Mouse (Mus musculus): ENCODE measurements around the gene Uspl1.

Uspl1 gene

GRCm38 (mm10) chr5:149168051-149168450 is 16.1 kb upstream of the Uspl1 start:
- DNase-seq (ENCODE audit: low spot score), result no peak

GRCm38 (mm10) chr5:149168816-149169215 is 15.3 kb upstream of the Uspl1 start:
- DNase-seq (ENCODE audit: low spot score), result no peak

- no peak for DNase-seq (ENCODE audit: low spot score)
These were observed 13.1 kb upstream of the Uspl1 start for GRCm38 (mm10) chr5:149170841-149171588.

GRCm38 (mm10) chr5:149172246-149172645 is 11.9 kb upstream of the Uspl1 start:
- no peak for DNase-seq (ENCODE audit: low spot score)

- DNase-seq (ENCODE audit: low spot score), result no peak
These were observed 9.6 kb upstream of the Uspl1 start for GRCm38 (mm10) chr5:149174527-149174926.

GRCm38 (mm10) chr5:149175736-149176135 is 8.4 kb upstream of the Uspl1 start:
- no peak for DNase-seq (ENCODE audit: low spot score)

GRCm38 (mm10) chr5:149178095-149178494 is 6.1 kb upstream of the Uspl1 start:
- DNase-seq (ENCODE audit: low spot score), result no peak

- DNase-seq (ENCODE audit: low spot score), result no peak
These were observed 4.3 kb upstream of the Uspl1 start for GRCm38 (mm10) chr5:149179826-149180225.

- no peak for DNase-seq (ENCODE audit: low spot score)
These were observed 1.8 kb upstream of the Uspl1 start for GRCm38 (mm10) chr5:149182186-149182870.

- DNase-seq (ENCODE audit: low spot score), result no peak
These were observed 1.0 kb upstream of the Uspl1 start for GRCm38 (mm10) chr5:149183122-149183521.

GRCm38 (mm10) chr5:149183721-149184103 is 438 bp upstream of the Uspl1 start:
- no peak for DNase-seq (ENCODE audit: low spot score)

GRCm38 (mm10) chr5:149184844-149185186 is 665 bp downstream of the Uspl1 start:
- peak; percentile 49 for DNase-seq (ENCODE audit: low spot score)

- DNase-seq (ENCODE audit: low spot score), result no peak
These were observed 1.7 kb downstream of the Uspl1 start for GRCm38 (mm10) chr5:149185806-149186205.

- DNase-seq (ENCODE audit: low spot score), result no peak
These were observed 6.0 kb downstream of the Uspl1 start for GRCm38 (mm10) chr5:149190160-149190559.

- no peak for DNase-seq (ENCODE audit: low spot score)
These were observed 12.5 kb downstream of the Uspl1 start for GRCm38 (mm10) chr5:149196611-149197010.

- DNase-seq (ENCODE audit: low spot score), result no peak
These were observed 14.6 kb downstream of the Uspl1 start for GRCm38 (mm10) chr5:149198782-149199181.

- DNase-seq (ENCODE audit: low spot score), result no peak
These were observed 18.8 kb downstream of the Uspl1 start for GRCm38 (mm10) chr5:149202941-149203340.

GRCm38 (mm10) chr5:149203796-149204375 is 19.7 kb downstream of the Uspl1 start:
- DNase-seq (ENCODE audit: low spot score), result no peak

GRCm38 (mm10) chr5:149204822-149205221 is 20.7 kb downstream of the Uspl1 start:
- no peak for DNase-seq (ENCODE audit: low spot score)

- DNase-seq (ENCODE audit: low spot score), result no peak
These were observed 21.1 kb downstream of the Uspl1 start for GRCm38 (mm10) chr5:149205265-149205664.

GRCm38 (mm10) chr5:149206286-149206685 is 22.1 kb downstream of the Uspl1 start:
- no peak for DNase-seq (ENCODE audit: low spot score)

- no peak for DNase-seq (ENCODE audit: low spot score)
These were observed 23.5 kb downstream of the Uspl1 start for GRCm38 (mm10) chr5:149207661-149208060.

GRCm38 (mm10) chr5:149208776-149209175 is 24.6 kb downstream of the Uspl1 start:
- DNase-seq (ENCODE audit: low spot score), result no peak

All from ovary, postnatal 36 days (tissue).